ENCODE assay signal across 8 mouse cellular contexts in the genomic region with DNA sequence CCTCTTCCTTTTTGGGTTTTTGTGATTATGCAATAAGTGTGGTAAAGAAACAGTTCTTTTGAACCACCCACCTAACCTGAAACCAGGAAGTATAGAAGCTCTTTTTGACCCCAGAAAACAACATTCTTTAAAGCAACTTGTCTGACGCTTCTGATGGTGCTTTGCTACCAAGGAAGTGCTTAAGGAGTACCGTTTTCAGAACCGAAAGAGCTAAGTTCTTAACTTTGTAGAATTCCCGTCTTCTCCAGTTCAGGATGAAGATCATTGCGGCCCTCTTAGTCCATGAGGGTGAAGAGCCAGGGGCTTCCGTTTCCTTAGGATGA. TPM values are rescaled to one million over a fixed set of nuclear protein-coding genes. Genes with fewer than 3 reads are reported as not detected.
DNase-seq lines count a peak whose midpoint lies in the region; ATAC-seq lines count a peak whose summit lies in the region.

No protein-coding gene starts in this region.

- H3K4me2 ChIP-seq in lung, embryonic 16.5 days (ENCODE audit: low read depth, low read length) = peak overlapping the region; percentile 66
- H3K4me2 ChIP-seq in embryonic facial prominence, embryonic 13.5 days = peak overlapping the region; percentile 73
- peak overlapping the region; percentile 77 for H3K4me2 ChIP-seq in limb, embryonic 13.5 days (replicated peaks)

- DNase-seq in lung, postnatal 36 days = no peak
- DNase-seq in frontal cortex, adult 2 months (ENCODE audit: extremely low spot score in 1 of 2, low spot score in 1 of 2) = no peak
- no peak for DNase-seq in left cerebral cortex, postnatal 10 days (ENCODE audit: extremely low spot score in 1 of 2, low spot score in 2 of 2)
- DNase-seq in kidney, postnatal 25 days = no peak

- H3K4me3 ChIP-seq in lung, embryonic 16.5 days (ENCODE audit: low read length) = peak overlapping the region; percentile 71
- H3K4me3 ChIP-seq in embryonic facial prominence, embryonic 13.5 days = peak overlapping the region; percentile 96
- H3K4me3 ChIP-seq in limb, embryonic 13.5 days = peak overlapping the region; percentile 96

- intact Hi-C loops in left cerebral cortex, postnatal 10 days (cut with DNase I) = no loop called here

- peaks cover 35% of the 10 kb centered on the region for H3K4me1 ChIP-seq in lung, embryonic 16.5 days (replicated peaks; ENCODE audit: control insufficient read depth, insufficient read depth, low read length)
- H3K4me1 ChIP-seq in embryonic facial prominence, embryonic 13.5 days = peaks cover 33% of the 10 kb centered on the region
- H3K4me1 ChIP-seq in limb, embryonic 13.5 days = peaks cover 44% of the 10 kb centered on the region

- WGBS in lung, embryonic 16.5 days = 22% methylated on average over 6 of the region's 6 CpGs
- 60% methylated on average over 6 of the region's 6 CpGs for WGBS in embryonic facial prominence, embryonic 13.5 days
- 64% methylated on average over 6 of the region's 6 CpGs for WGBS in limb, embryonic 13.5 days

- no peaks in the 10 kb centered on the region for H3K27me3 ChIP-seq in lung, embryonic 16.5 days (ENCODE audit: control insufficient read depth, insufficient read depth, low read depth, low read length)
- no peaks in the 10 kb centered on the region for H3K27me3 ChIP-seq in embryonic facial prominence, embryonic 13.5 days
- peaks cover 5% of the 10 kb centered on the region; the same call in 1 of the 2 replicates for H3K27me3 ChIP-seq in limb, embryonic 13.5 days

- H3K36me3 ChIP-seq in lung, embryonic 16.5 days (ENCODE audit: control insufficient read depth, insufficient read depth, low read length) = peaks cover 3% of the 10 kb centered on the region
- peaks cover 23% of the 10 kb centered on the region; the same call in 1 of the 2 replicates for H3K36me3 ChIP-seq in embryonic facial prominence, embryonic 13.5 days
- H3K36me3 ChIP-seq in limb, embryonic 13.5 days = peaks cover 14% of the 10 kb centered on the region

- peak overlapping the region; percentile 59 for H3K9ac ChIP-seq in lung, embryonic 16.5 days (ENCODE audit: low read length)
- H3K9ac ChIP-seq in embryonic facial prominence, embryonic 13.5 days = peak overlapping the region; percentile 54; the same call in 1 of the 2 replicates
- peak overlapping the region; percentile 97 for H3K9ac ChIP-seq in limb, embryonic 13.5 days

- ATAC-seq in lung, embryonic 16.5 days (ENCODE audit: low read depth) = no peak
- ATAC-seq in embryonic facial prominence, embryonic 13.5 days (ENCODE audit: insufficient number of reproducible peaks, insufficient read depth, low FRiP score, low TSS enrichment, low read depth) = no peak
- no peak for ATAC-seq in limb, embryonic 13.5 days (ENCODE audit: low FRiP score, low read depth)
- peak; percentile 44; the same call in 1 of the 2 replicates for ATAC-seq in neutrophil, adult 5-6 weeks (ENCODE audit: extremely low read depth, insufficient number of reproducible peaks, low FRiP score, poor library complexity, severe bottlenecking)

- H3K9me3 ChIP-seq in lung, embryonic 16.5 days (ENCODE audit: control insufficient read depth, low read length) = no peaks in the 10 kb centered on the region
- no peaks in the 10 kb centered on the region for H3K9me3 ChIP-seq in embryonic facial prominence, embryonic 13.5 days
- no peaks in the 10 kb centered on the region for H3K9me3 ChIP-seq in limb, embryonic 13.5 days

- H3K27ac ChIP-seq in lung, embryonic 16.5 days (ENCODE audit: low read length) = peak overlapping the region; percentile 82
- no peak overlapping the region for H3K27ac ChIP-seq in embryonic facial prominence, embryonic 13.5 days
- no peak overlapping the region for H3K27ac ChIP-seq in limb, embryonic 13.5 days

RNA-seq across cellular contexts. Expression of gene Clint1, which starts 1.1 kb away (rescaled TPM):
- 69.3 and 74.1 TPM in 2 replicates for polyA plus RNA-seq in lung, embryonic 16.5 days (2015; fragmentation: Nextera tagmentation; extraction: Ambion mirVana)
- polyA plus RNA-seq in embryonic facial prominence, embryonic 13.5 days (2015; fragmentation: Nextera tagmentation; extraction: Ambion mirVana) = 81.8 and 92.9 TPM in 2 replicates
- 85.1 and 86.7 TPM in 2 replicates for polyA plus RNA-seq in limb, embryonic 13.5 days (2015; fragmentation: Nextera tagmentation; extraction: Ambion mirVana)
- total RNA-seq in neutrophil, adult 5-6 weeks (2017) = 113 and 119 TPM in 2 replicates
- 39.5 TPM in 2 replicates for polyA plus RNA-seq in frontal cortex, adult 2 months (2012; rRNA removed)
- total RNA-seq in left cerebral cortex, postnatal 10 days (2021) = 10 to 100 TPM; 43.8 to 44.0 TPM
